Mouse (Mus musculus) c-Kit-negative CD71-positive TER-119-positive erythroid progenitor cells, embryonic 14.5 days (primary cell): Measurements from ENCODE around the gene Ctdspl.
A peak's percentile ranks its signal among the peaks of the same experiment; 100 is the strongest.

Source experiments
- DNase-seq: peaks from one replicate; pipeline ENCODE4 v3.0.0-alpha.2; 2013; ENCODE audit warnings: low read depth, low spot score

The Ctdspl gene

DNA sequence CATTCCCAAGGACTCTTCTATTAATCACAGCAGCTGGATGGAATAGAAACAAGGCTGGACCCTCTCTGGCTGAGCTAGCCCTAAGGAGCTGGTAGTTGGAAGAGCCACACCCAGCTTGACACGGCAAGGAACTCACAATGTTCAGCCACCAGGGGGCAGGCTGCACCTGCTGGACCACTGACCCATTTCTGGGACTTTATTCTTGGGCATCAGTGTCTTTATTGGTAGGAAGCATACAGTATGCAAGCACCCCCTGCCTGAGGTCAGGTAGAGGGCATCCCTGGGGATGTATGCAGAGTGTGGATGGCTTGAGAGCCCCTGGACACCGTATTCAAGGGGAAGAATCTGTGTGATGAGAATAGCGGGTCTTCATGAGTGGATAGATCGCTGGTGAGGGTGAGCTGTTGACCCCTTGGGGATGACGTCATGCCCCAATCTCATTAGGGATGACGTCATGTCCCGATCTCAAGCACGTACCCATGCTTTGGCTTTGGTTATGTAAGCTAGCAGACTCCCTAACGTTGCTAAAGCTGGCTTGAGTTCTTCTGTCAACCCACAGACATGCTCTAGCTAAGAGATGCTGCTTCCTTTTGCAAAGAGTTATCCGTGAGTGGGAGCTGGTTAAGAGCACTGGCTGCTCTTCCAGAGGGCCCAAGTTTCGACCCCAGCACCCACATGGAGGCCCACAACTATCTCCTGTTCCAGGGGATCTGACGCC lies 5.3 kb upstream of the Ctdspl start:
- DNase-seq, result no peak

DNA sequence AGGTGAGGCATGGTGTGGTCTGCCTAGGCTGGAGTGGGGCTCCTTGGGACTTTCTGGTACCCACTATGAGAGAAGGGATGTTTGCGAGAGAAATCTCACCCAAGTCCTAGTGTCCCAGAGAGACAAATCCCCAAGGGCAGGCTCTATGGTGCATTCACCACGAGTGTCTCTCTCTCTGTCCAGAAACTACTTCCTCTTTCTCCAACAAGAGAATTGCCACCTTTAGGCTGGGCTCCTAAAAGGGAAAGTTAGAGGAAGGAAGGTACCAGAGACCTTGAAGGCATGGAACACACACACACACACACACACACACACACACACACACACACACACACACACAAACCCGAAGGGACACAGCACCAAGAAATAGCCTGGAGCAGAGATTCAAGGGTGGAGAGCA lies 4.3 kb upstream of the Ctdspl start:
- no peak for DNase-seq

DNA sequence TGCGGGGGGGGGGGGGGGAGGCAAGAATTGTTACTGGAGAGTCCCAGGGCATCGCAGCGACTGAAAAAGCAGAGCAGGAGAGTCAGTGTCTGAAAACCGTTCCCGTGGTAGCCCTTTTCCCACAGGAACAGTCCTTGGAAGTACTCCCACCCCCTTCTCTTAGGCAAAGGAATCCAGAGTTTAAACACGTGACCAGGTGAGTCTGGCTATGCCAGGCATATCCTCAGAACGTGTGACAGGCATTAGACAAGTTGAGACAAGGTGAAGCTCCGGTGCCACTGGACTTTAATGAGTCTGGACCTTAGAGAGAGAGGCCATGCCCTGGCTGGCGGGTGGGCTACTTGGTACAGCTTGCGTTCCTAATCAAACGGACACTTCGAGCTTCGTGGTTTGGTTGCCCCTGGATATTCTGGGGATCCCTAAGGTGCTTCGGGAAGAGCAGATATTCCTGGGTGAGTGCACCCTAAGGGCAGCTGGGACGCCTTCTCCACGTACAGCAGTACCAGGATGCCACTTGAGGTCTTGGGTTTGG lies 1.6 kb upstream of the Ctdspl start:
- no peak for DNase-seq

DNA sequence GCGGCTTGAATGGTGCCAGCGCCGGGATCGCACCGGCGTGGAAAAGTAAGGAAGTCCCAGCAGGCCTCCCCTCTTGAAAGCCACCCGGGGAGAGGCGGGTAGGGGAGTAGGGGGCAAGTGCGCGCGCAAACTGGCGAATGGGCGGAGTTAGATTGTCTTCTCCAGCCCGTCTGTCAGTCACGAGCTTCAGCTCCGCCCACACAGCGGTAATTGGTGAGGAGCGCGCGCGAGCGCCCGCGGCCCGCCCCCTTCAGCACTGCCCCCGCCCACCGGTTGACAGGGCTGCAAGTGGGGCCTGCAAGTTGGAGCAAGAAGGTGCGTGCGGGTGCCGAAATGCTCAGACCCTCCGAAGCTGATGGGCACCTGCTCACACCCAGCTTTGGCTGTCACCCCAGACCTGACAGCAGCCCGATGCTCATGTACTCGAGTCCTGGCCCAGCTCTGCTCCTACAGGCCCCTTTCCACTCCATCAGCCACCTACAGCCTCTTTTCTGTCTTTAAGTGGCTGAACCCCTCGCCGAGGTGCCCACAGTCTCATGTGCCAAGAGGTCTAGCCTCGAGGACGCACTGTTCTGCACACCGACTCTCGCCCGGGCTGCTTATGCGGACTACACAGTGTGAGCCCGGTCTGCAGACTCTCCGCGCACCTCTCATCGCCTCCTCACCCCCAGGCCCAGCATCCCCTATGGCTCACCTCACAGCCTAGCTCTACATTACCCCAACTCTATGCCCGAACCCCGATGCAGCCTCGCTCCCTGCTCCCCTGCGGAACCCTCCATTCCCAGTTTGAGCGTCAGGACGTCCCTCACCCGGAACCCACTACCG lies 755 bp upstream of the Ctdspl start:
- peak; percentile 85 for DNase-seq

DNA sequence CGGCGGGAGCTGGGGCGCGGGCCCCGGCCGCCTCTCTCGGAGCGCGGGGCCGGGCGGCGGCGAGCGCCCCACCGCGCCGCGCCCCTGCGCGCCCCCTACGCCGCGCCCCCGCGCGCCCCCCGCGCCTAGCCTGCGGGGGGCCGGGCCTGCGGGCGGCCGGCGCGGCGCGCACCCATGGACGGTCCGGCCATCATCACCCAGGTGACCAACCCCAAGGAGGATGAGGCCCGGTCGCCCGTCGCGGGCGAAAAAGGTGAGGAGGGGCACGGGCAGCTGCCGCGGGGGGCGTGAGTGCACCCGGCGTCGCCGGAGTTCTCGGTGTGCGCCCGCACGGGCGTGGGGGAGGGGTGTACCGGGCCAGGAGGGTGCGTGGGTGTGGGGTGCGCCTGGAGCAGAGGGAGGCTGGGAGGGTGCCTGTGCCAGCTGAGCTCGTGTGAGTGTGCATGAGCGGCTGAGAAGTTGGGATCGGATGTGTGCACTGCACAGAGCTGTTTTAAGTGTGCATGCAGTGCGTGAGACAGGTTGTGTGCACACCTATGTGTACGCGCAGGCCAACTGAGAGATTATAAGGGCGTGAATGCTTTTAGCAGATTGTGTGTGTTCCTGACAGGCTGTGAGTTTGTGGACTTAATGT lies 552 bp downstream of the Ctdspl start:
- no peak for DNase-seq

DNA sequence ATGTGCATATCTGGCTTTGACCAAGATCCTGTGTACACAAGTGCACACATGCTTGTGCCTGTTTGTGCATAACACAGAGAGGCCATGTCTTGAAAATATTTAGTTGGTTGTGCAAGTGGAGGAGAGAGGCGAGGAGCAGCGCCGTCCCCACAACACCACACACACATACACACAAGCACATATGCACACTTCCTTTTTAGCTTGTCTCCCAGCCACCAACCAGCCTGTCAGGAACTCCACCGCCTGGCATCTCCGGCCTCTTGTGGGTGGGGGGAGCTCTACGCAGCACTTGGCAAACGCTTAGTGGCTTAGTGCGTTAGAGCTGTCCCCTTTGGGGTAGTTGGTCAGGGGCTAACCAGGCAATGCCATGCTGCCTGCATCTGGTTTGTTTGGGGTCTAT lies 1.2 kb downstream of the Ctdspl start:
- DNase-seq, result no peak

DNA sequence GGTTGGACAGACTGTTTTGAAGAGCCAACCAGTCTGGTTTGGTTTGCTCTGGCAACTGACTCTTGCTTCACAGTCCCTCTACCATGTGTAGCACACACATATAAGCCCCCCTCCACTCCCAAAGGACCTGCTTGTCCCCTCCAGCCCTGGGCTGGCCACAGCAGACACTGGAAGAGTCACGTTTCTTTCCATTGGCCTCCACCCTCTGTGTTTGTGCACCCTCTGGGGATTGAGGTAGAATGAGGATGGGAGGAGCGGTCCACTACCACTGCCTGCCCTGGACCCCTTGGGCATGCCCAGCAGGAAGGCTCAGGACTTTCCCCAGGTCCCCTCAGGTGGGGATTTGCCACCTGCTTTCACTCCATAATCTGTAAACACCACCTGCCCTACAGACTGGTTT lies 1.8 kb downstream of the Ctdspl start:
- DNase-seq, result no peak

DNA sequence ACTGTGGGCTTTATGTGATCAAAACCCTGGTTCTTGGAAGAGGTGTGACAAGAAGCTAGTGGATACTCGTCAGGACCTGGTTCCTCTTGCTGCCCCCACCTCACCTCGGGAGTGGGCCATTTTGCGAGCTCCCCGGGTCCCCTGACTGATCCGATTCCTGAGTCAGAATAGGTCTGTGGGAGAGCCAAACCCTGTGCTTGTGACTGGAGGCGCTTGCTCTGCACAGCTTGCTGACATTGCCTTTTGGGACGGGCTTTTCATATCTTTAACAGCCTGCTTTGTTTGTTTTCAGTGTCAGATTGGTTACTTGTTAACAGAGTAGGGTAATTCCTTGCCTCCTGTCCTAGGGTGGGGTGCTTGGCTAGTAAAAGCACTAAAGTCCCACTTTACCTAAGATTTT lies 2.4 kb downstream of the Ctdspl start:
- no peak for DNase-seq

DNA sequence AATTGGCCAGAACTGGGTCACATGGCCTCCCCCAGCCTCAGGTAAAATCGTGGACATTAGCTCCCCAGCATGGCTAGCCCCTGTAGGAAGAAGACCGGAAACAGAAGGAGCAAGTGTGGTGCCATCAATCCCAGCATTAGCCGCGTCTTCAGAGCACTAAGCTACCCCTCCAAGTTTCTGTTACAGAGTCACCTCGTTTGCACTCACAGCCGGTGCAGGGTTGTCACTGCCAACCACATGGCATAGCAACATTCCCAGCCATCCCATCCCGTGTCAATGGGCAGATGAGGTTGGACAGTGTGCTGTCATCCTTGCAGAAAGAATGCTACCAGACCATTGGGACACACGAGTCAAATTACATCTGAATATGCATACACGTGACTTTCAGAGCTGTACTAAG lies 4.4 kb downstream of the Ctdspl start:
- no peak for DNase-seq

DNA sequence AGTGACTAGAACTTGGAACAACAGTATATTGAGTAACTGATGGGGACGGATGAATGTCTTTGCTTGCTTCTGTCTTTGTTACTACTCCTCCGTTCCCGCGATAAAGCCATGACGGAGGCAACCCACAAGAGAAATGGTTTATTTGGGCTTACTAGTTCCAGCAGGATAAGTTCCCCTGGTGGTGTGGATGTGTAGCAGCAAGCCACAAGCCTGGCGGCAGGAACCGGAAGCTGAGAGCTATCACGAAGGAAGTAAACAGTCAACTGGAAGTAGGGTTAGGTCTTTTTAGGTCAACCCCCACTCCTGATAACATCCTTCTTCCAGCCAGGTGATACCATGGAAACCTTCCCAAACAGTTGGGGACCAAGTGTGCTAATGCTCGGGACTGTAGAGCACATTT lies 7.5 kb downstream of the Ctdspl start:
- DNase-seq, result no peak

DNA sequence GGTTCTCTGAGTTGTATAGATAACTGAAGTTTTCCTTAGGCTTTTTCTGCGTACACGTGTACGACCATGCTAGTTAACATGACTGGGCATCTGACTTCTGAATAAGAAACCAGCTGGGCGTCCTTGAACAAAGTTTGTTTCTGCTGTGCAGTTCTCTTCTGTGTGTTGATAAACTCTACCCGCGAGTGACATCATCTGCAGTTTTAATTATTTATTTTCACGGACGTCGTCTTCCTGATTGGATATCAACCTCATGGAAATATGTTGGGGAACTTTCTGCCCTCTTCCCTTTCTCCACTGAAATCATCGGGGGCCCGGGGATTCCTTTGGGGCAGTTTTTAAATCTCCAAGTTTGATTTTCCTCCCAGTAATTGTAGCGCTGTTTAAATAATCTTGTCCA lies 8.1 kb downstream of the Ctdspl start:
- no peak for DNase-seq

DNA sequence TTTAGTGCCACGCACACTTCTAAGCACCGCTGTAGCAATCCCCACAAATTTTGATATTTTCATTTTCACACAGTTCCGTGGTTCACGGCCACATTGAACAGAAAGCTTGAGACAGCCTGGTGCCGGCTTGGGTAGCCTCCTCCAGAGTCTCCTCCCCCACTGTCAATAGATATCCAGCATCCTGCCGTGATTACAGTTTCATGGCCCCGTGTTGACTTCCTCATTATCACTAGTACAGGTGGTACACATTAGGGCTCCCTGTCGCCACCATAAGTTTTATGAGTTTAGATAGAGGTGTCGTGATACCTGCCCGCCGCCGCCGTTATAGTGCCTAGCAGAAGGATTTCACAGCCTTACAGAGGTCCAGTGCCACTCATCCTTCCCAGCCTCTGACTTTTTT lies 8.8 kb downstream of the Ctdspl start:
- DNase-seq, result no peak

DNA sequence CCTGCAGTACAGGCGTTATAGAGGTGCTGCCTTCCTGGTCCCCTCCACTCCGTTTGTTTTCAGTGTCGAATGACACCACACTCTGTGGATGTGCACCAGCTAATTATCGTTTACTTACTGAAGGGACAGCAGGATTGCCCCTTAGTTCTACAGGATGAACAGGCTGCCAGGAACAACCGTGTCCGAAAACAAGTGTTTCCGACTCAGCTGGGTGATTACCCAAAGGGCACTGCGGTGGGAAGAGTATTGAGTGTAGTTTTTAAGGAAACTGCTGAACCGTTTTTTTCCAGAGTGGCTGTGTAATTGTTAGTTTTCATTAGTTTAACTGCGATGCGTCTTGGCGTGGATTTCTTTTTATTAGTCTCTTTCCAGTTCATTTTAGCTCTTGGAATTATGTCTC lies 9.8 kb downstream of the Ctdspl start:
- DNase-seq, result no peak

DNA sequence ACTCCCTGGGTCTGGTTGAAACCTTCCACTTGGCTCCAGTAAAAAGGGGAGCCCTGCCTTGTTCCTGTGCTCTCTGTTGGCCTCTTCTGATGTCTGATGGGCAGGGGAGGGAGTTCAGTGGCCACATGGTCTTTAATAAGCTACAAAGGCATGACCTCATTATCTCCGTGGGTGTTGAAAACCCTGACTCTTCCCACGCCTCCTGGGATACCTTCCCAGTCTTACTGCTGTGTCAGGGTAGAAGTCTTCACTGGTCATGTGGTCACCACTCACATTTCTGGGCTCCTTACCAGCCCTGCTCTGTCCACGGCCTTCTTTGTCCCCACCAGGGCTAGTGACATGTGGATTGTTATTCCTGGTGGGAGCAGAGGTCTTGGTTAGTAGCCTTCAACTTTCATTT lies 11.3 kb downstream of the Ctdspl start:
- DNase-seq, result no peak

DNA sequence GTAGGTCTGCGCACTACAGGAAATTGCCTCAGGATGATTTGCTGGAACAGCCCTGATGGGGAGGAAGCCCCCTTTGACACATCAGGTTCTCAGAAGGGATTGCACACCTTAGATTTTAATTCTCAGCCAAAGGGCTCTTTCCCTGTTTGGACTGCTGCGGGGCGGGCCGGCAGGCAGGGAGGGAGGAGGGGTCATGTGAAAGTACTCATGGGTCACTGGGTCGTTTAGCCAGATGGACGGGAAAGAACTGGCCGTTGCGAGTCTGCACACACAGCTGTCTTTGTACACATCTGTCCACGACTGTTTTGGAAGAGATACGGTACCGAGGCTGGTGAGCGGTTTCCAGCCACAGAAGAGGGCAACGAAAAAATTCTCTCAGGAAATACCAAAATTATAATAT lies 13.2 kb downstream of the Ctdspl start:
- DNase-seq, result no peak

DNA sequence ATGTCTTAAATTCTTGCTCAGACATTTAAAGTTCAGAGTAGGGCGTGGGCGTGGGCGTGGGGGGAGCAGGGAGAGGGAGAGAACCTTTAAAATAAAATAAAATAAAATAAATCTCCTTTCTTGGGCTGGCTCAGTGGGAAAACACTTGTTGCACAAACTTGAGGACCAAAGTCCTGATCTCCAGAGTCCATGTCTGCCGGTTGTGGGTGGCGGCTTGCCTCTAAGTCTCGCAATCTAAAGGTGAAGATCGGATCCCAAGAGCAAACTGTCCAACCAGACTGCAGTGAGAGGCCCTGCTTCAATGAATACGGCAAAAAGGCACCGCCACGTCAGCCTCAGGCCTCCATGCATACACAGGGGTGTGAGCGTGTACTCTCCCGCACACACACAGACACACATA lies 13.6 kb downstream of the Ctdspl start:
- DNase-seq, result no peak

DNA sequence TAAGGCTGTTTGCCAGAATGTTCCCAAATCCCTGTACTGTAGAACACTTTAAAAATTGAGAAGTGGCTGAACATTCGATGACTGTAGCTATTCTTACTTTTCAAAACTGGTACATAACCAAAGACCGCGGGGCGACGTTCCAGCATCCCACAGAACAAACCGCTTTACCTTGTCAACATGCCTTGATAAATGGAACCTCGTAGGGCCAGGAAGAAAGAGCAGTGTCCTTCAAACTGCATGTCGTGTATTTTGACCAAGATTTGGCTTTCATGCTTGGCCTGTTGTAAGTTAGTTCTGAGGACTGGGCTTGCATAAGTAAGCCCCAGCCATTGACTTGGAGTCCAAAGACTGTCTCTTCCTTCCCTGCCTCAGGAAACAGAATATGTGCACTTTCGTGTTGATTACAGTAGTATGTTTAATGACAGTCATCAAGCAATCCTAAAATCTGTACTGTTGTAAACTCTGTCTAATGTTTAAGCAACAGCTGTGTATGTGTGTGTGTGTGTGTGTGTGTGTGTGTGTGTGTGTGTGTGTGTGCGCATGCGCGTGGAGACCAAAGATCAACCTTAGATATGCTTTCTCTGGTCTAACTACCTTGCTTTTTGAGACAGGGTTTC lies 14.4 kb downstream of the Ctdspl start:
- DNase-seq, result no peak

DNA sequence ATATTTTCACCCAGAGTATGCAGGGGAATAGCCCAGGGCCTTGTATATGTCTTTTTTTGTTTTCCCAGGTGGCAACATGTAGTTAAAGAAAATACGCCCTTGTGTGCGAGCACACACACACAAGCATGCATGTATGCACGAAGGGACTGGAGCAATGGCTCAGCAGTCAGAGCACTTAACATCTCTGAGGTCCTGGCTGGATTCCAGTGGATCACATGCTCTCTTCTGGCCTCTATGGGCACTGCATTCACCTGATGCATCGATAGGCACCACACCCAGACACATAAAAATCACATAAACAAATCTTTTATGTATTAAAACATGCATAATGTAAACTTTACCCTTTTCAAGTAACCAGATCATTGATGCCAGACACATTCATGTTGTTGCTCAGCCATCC lies 15.8 kb downstream of the Ctdspl start:
- no peak for DNase-seq

DNA sequence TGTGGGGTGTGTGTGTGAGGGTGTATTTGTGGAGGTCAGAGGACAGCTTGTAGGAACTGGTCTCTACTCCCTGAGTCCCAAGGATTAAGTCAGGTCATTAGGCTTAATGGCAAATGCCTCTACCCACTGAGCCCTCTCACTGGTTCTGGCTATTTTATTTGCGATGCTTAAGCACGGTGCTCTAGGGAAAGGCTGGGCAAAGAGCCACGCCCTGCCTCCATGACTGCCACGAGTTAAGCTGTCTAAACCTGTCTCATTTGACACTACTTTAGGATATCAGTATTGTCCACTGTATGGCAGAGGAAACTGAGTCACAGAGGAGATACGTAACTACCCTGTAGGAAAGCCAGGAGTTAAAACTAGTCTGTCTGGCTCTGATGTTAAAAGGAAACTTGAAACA lies 17.7 kb downstream of the Ctdspl start:
- DNase-seq, result no peak

DNA sequence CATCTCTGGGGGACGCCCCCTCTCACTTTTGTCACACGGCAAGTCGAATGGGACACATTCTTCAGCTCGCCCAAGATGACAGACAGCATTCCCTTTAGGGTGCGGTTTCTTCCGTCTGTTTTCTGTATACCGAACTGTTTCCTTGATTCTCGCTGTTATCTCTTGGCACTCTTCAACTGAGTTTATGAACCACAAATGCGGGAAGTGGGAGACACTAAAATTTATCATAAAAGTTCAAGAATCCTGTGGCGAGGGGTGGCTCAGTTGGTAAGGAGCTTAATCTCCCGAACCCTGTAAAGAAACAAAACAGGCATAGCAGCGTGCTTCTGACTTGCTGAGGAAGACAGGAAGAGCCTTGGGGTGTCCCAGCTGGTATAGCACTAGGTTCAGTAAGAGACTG lies 18.1 kb downstream of the Ctdspl start:
- DNase-seq, result no peak

DNA sequence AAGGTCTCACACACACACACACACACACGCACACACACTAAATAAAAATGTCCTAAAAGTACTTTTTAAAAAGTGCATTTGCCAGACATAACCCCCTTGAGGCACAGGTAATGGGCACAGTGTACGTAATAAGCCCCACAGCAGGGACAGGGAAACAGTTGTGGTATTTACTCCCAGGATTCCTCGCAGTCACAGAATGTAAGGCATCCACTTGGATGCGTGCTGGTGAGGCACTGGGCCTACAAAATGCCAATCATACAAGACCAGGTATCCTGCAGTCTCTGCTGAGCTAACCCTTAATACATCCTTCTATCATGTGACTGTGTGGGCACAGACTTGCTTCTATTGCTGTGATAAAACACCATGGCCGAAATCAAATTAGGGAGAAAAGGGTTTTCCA lies 22.2 kb downstream of the Ctdspl start:
- no peak for DNase-seq

DNA sequence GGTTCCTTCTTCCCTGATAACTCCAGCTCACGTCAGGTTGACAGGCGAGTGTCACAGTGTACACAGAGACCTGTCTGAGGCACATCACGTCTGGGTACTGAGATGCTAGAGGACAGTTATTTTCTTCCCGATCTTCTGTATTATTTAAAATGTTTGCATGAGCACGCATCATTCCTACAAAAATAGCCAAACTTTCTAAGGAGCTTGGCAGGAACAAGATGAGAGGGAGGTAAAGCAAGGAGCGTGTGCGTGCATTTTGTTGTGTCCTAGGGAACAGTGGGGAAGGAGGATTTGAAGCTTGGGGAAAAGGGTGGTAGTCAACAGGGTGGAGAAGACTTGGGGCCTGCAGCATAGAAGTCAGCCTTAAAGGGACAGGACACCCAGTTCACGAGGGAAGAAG lies 22.9 kb downstream of the Ctdspl start:
- no peak for DNase-seq
